Mouse (Mus musculus) left cerebral cortex, postnatal 4 days (tissue): Measurements from ENCODE around the gene Adap2. TPM values are rescaled to one million over a fixed set of nuclear protein-coding genes. Genes with fewer than 3 reads are reported as not detected.
"Not testable (repeated sequence)": the region's sequence is repeated elsewhere in the genome, so short reads cannot be mapped to it uniquely, and the experiment has no call there.

ENCODE experiments used
- DNase-seq: peaks from one replicate; pipeline ENCODE4 v3.0.0-alpha.2; 2022
- intact Hi-C: fragments of 180-260 bp; cut with DNase I; formaldehyde crosslinking; loops from one replicate; pipeline ENCODE4 v1.15.1; 2025
- total RNA-seq, 2 experiments: library from RNA; stranded (reverse); gene quantifications; 2 replicates each; pipeline ENCODE4 v1.2.3; 2021

Adap2 gene
- total RNA-seq, 2 experiments from 2014 or later, result 3.0 to 5.0 TPM

- no peak for DNase-seq
- intact Hi-C loops, result no loop called here
These were observed 2.9 kb downstream of the Adap2 start for GRCm38 (mm10) chr11:80156841-80157240.

- no peak for DNase-seq
- intact Hi-C loops, result no loop called here
These were observed 5.1 kb downstream of the Adap2 start for GRCm38 (mm10) chr11:80159018-80159417.

- intact Hi-C loops, result no loop called here
- no peak for DNase-seq
These were observed 7.1 kb downstream of the Adap2 start for GRCm38 (mm10) chr11:80161041-80161440.

GRCm38 (mm10) chr11:80163362-80164116, 9.6 kb downstream of the Adap2 start:
- intact Hi-C loops, result no loop called here
- no peak for DNase-seq

- no peak for DNase-seq
- intact Hi-C loops, result no loop called here
These were observed 10.3 kb downstream of the Adap2 start for GRCm38 (mm10) chr11:80164224-80164623.

- DNase-seq, result no peak
- intact Hi-C loops, result no loop called here
These were observed 14.2 kb downstream of the Adap2 start for GRCm38 (mm10) chr11:80168121-80168520.

GRCm38 (mm10) chr11:80168611-80169249, 14.8 kb downstream of the Adap2 start:
- intact Hi-C loops, result no loop called here
- DNase-seq, result no peak

GRCm38 (mm10) chr11:80169629-80170028, 15.7 kb downstream of the Adap2 start:
- intact Hi-C loops, result no loop called here
- DNase-seq, result no peak

- DNase-seq, result no peak
- intact Hi-C loops, result no loop called here
These were observed 16.4 kb downstream of the Adap2 start for GRCm38 (mm10) chr11:80170351-80170750.

- intact Hi-C loops, result no loop called here
- no peak for DNase-seq
These were observed 18.0 kb downstream of the Adap2 start for GRCm38 (mm10) chr11:80171884-80172283.

- no peak for DNase-seq
- intact Hi-C loops, result no loop called here
These were observed 20.2 kb downstream of the Adap2 start for GRCm38 (mm10) chr11:80173963-80174670.

GRCm38 (mm10) chr11:80176911-80177895, 23.3 kb downstream of the Adap2 start:
- DNase-seq, result no peak
- intact Hi-C loops, result no loop called here

GRCm38 (mm10) chr11:80178316-80178715, 24.4 kb downstream of the Adap2 start:
- intact Hi-C loops, result no loop called here
- no peak for DNase-seq

GRCm38 (mm10) chr11:80181021-80181749, 27.3 kb downstream of the Adap2 start:
- intact Hi-C loops, result no loop called here
- DNase-seq, result no peak

GRCm38 (mm10) chr11:80183054-80183704, 29.3 kb downstream of the Adap2 start:
- DNase-seq, intact Hi-C loops: not testable (repeated sequence)

- DNase-seq, result peak; percentile 93
- intact Hi-C loops, result no loop called here
These were observed 29.9 kb downstream of the Adap2 start, which contains the start of gene Rnf135 for GRCm38 (mm10) chr11:80183705-80184255. Gene Rnf135 (plus strand): TSS chr11:80183851.

- intact Hi-C loops, result no loop called here
- no peak for DNase-seq
These were observed 30.7 kb downstream of the Adap2 start for GRCm38 (mm10) chr11:80184531-80185071.

GRCm38 (mm10) chr11:80185441-80185976, 31.6 kb downstream of the Adap2 start:
- DNase-seq, intact Hi-C loops: not testable (repeated sequence)
